Mouse (Mus musculus) G1E (cell line): ENCODE measurements around the gene Frrs1.

Experiments
- CTCF ChIP-seq: IDR thresholded peaks from 2 replicates; pipeline ENCODE4 v1.5.1; 2012; ENCODE audit warnings: low read depth, low read length, inconsistent platforms, mixed read lengths
- GATA1 ChIP-seq: IDR thresholded peaks from 2 replicates; pipeline ENCODE4 v1.6.1; 2012; ENCODE audit warnings: borderline replicate concordance, low read length, inconsistent platforms, mixed read lengths
- GATA2 ChIP-seq: IDR thresholded peaks from 2 replicates; pipeline ENCODE4 v1.6.1; 2012; ENCODE audit warnings: low read depth, low read length, inconsistent platforms, borderline replicate concordance
- POLR2AphosphoS5 ChIP-seq: IDR thresholded peaks from 2 replicates; pipeline ENCODE4 v1.6.1; 2012; ENCODE audit warnings: low read depth, low read length, inconsistent platforms; ENCODE audit not compliant: insufficient replicate concordance
- TAL1 ChIP-seq: conservative IDR thresholded peaks from 2 replicates; pipeline ENCODE4 v1.6.1; 2012; ENCODE audit warnings: low read depth, low read length, inconsistent platforms, mixed read lengths

DNA sequence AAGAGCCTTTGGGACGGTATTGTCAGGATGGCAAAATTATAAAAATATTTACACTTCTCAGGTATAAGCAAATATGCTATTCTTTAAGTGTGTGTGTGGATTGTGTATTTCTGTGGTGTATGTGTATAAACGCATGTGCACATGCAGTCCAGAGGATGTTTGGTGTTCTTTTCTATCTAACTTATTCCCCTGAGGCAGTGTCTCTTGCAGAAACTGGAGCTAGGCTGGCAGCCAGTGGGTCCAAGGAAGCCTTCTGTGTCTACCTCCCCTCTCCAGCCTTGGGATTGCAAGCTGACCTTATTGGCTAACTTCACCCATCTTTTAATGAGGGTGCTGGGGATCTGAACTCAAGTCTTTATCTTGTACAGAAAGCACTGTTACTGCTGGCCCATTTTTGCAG, 46.3 kb upstream of the Frrs1 start:
- TF ChIP-seq CTCF = no peak
- no peak for TF ChIP-seq GATA1
- no peak for TF ChIP-seq TAL1
- no peak for TF ChIP-seq POLR2AphosphoS5
- no peak for TF ChIP-seq GATA2
